8 mouse cellular contexts compared by ENCODE assay signal in genomic region chr3:58163806-58164205, GRCm38 (mm10).
DNase-seq lines count a peak whose midpoint lies in the region; ATAC-seq and TF ChIP-seq lines count a peak whose summit lies in the region.

No protein-coding gene starts in this region.

- H3K36me3 ChIP-seq in ES-E14 (ENCODE audit: control insufficient read depth, insufficient read depth, low read length, poor library complexity, severe bottlenecking), result no peaks in the 10 kb centered on the region
- no peaks in the 10 kb centered on the region for H3K36me3 ChIP-seq in forebrain, embryonic 16.5 days (ENCODE audit: control insufficient read depth, insufficient read depth)
- H3K36me3 ChIP-seq in lung, embryonic 14.5 days (ENCODE audit: insufficient read depth), result no peaks in the 10 kb centered on the region

- H3K4me3 ChIP-seq in ES-E14 (ENCODE audit: insufficient read depth in 1 of 2, low read depth in 1 of 2, low read length in 2 of 2, poor library complexity in 1 of 2, severe bottlenecking in 1 of 2), result no peak overlapping the region
- H3K4me3 ChIP-seq in forebrain, embryonic 16.5 days (replicated peaks; ENCODE audit: low read length), result no peak overlapping the region
- H3K4me3 ChIP-seq in layer of hippocampus, adult 2 months, result no peak overlapping the region
- H3K4me3 ChIP-seq in lung, embryonic 14.5 days (ENCODE audit: low read depth, low read length), result no peak overlapping the region

- DNase-seq in ES-E14 (ENCODE audit: low read depth, low spot score), result peak; percentile 81
- peak; percentile 53 for DNase-seq in c-Kit-positive CD71-positive TER-119-negative erythroid progenitor cells, embryonic 14.5 days (ENCODE audit: low read depth)
- DNase-seq in layer of hippocampus, adult 2 months (ENCODE audit: low spot score in 2 of 2), result peak; percentile 77 to 78
- DNase-seq in lung, embryonic 14.5 days, result peak; percentile 95
- peak; percentile 41 for DNase-seq in ovary, adult 18-20 months (ENCODE audit: low spot score)
- peak; percentile 40 for DNase-seq in thymus, postnatal 14 days

- H3K27ac ChIP-seq in ES-E14 (ENCODE audit: insufficient read depth, low read depth, low read length, poor library complexity, severe bottlenecking), result no peak overlapping the region
- no peak overlapping the region for H3K27ac ChIP-seq in forebrain, embryonic 16.5 days (ENCODE audit: low read length)
- H3K27ac ChIP-seq in layer of hippocampus, adult 2 months, result no peak overlapping the region
- H3K27ac ChIP-seq in lung, embryonic 14.5 days (ENCODE audit: low read depth), result no peak overlapping the region

- H3K27me3 ChIP-seq in forebrain, embryonic 16.5 days (replicated peaks; ENCODE audit: control insufficient read depth, insufficient read depth, low read length), result no peaks in the 10 kb centered on the region
- no peaks in the 10 kb centered on the region for H3K27me3 ChIP-seq in lung, embryonic 14.5 days (ENCODE audit: insufficient read depth, low read length)

- no peak overlapping the region for H3K9ac ChIP-seq in ES-E14 (ENCODE audit: insufficient read depth, low read depth, low read length, poor library complexity, severe bottlenecking)
- no peak overlapping the region for H3K9ac ChIP-seq in forebrain, embryonic 16.5 days (replicated peaks; ENCODE audit: low read depth, low read length)
- no peak overlapping the region for H3K9ac ChIP-seq in lung, embryonic 14.5 days

- no peaks in the 10 kb centered on the region for H3K4me1 ChIP-seq in ES-E14 (ENCODE audit: control insufficient read depth in 2 of 2, insufficient read depth in 2 of 2, low read length in 2 of 2, poor library complexity in 1 of 2)
- H3K4me1 ChIP-seq in forebrain, embryonic 16.5 days (replicated peaks; ENCODE audit: control insufficient read depth, insufficient read depth, low read length), result 0 out of 2 replicates have a peak, but pooled peaks cover 3% of the 10 kb centered on the region
- H3K4me1 ChIP-seq in lung, embryonic 14.5 days (ENCODE audit: insufficient read depth), result peaks cover 4% of the 10 kb centered on the region

- no peaks in the 10 kb centered on the region for H3K9me3 ChIP-seq in ES-E14 (ENCODE audit: control insufficient read depth, insufficient read depth, low read depth, low read length)
- no peaks in the 10 kb centered on the region for H3K9me3 ChIP-seq in forebrain, embryonic 16.5 days (ENCODE audit: control insufficient read depth, low read length)
- no peaks in the 10 kb centered on the region for H3K9me3 ChIP-seq in lung, embryonic 14.5 days (ENCODE audit: low read depth, low read length)

- ATAC-seq in forebrain, embryonic 16.5 days, result peak; percentile 38
- ATAC-seq in hematopoietic stem cell, adult 5-6 weeks (replicated peaks in 1 of 2; ENCODE audit: insufficient read depth in 1 of 2, low FRiP score in 2 of 2, low TSS enrichment in 1 of 2, low read depth in 1 of 2, poor library complexity in 2 of 2, severe bottlenecking in 2 of 2), result peak; percentile 74 to 78
- ATAC-seq in lung, embryonic 14.5 days (ENCODE audit: insufficient read depth), result peak; percentile 80

- peak; percentile 95 for TF ChIP-seq CTCF in layer of hippocampus, adult 2 months (conservative IDR thresholded peaks at IDR 0.05)
- TF ChIP-seq CTCF in lung, embryonic 14.5 days (IDR thresholded peaks at IDR 0.05; ENCODE audit: low read depth), result peak; percentile 95

- WGBS in forebrain, embryonic 16.5 days, result 9% methylated on average over 10 of the region's 10 CpGs
- 7% methylated on average over 10 of the region's 10 CpGs for WGBS in lung, embryonic 14.5 days

- in situ Hi-C loops in ES-E14 (cut with MboI; ENCODE audit: low sequenced_read_pairs in 2 of 2, unreplicated experiment in 2 of 2), result no loop called here

- H3K4me2 ChIP-seq in forebrain, embryonic 16.5 days (ENCODE audit: low read length), result no peak overlapping the region
- H3K4me2 ChIP-seq in lung, embryonic 14.5 days, result no peak overlapping the region

TF ChIP-seq in ES-E14, 5 proteins besides CTCF, POLR2A, EP300 and RAD21:
- no peak for TF ChIP-seq ZNF384 (IDR thresholded peaks at IDR 0.05; ENCODE audit: low read depth, low read length)
- TF ChIP-seq MAFK (IDR thresholded peaks at IDR 0.05; ENCODE audit: insufficient read depth, low read depth, low read length), result no peak
- peak; percentile 28; the same call in 1 of the 2 replicates for TF ChIP-seq ZC3H11A (IDR thresholded peaks at IDR 0.05; ENCODE audit: borderline replicate concordance, low read depth, low read length)
- no peak for TF ChIP-seq CHD2 (IDR thresholded peaks at IDR 0.05; ENCODE audit: low read depth, low read length)

Comparison
In these comparisons a context has a peak if more than half of its experiments do, and no peak if none do; other contexts are left out.
1. DNase-seq: peak in every context shown above with its lines; median percentile 95 in lung, embryonic 14.5 days; 81 in ES-E14; 78 in layer of hippocampus, adult 2 months; 53 in c-Kit-positive CD71-positive TER-119-negative erythroid progenitor cells, embryonic 14.5 days; 41 in ovary, adult 18-20 months; 40 in thymus, postnatal 14 days.